Mouse (Mus musculus) liver, adult (tissue): Measurements from ENCODE around the gene Lmf1.

Experiments
- GATA4 ChIP-seq: IDR thresholded peaks from 2 replicates; pipeline ENCODE4 v1.6.1; 2014; ENCODE audit warnings: mild to moderate bottlenecking, low read length; ENCODE audit not compliant: insufficient replicate concordance

Lmf1 gene

GRCm38 (mm10) chr17:25565244-25565643 is 13.6 kb upstream of the Lmf1 start:
- no peak for TF ChIP-seq GATA4

GRCm38 (mm10) chr17:25565860-25566600 is 12.9 kb upstream of the Lmf1 start:
- TF ChIP-seq GATA4: no peak

- TF ChIP-seq GATA4: no peak
Observed at GRCm38 (mm10) chr17:25567261-25567660, 11.6 kb upstream of the Lmf1 start.

GRCm38 (mm10) chr17:25567745-25568144 is 11.1 kb upstream of the Lmf1 start:
- TF ChIP-seq GATA4: no peak

GRCm38 (mm10) chr17:25568206-25568605 is 10.7 kb upstream of the Lmf1 start:
- TF ChIP-seq GATA4: no peak

GRCm38 (mm10) chr17:25568880-25569279 is 10.0 kb upstream of the Lmf1 start:
- TF ChIP-seq GATA4: no peak

- TF ChIP-seq GATA4: no peak
Observed at GRCm38 (mm10) chr17:25569833-25570647, 8.8 kb upstream of the Lmf1 start.

GRCm38 (mm10) chr17:25570648-25571452 is 8.0 kb upstream of the Lmf1 start, which contains the start of gene Sox8:
TSS of gene Sox8 (minus strand) at chr17:25570686.
- no peak for TF ChIP-seq GATA4

- TF ChIP-seq GATA4: no peak
Observed at GRCm38 (mm10) chr17:25571453-25571820, 7.4 kb upstream of the Lmf1 start.

GRCm38 (mm10) chr17:25575208-25575971 is 3.5 kb upstream of the Lmf1 start:
- TF ChIP-seq GATA4: no peak

GRCm38 (mm10) chr17:25576034-25576433 is 2.9 kb upstream of the Lmf1 start:
- no peak for TF ChIP-seq GATA4

GRCm38 (mm10) chr17:25577263-25577662 is 1.6 kb upstream of the Lmf1 start:
- no peak for TF ChIP-seq GATA4

- TF ChIP-seq GATA4: no peak
Observed at GRCm38 (mm10) chr17:25577702-25578101, 1.2 kb upstream of the Lmf1 start.

- TF ChIP-seq GATA4: no peak
Observed at GRCm38 (mm10) chr17:25579332-25580047, 605 bp downstream of the Lmf1 start.
